Mouse (Mus musculus) monocyte, adult 59 days (primary cell): ENCODE measurements around the gene Ppp1r1a. TPM values are rescaled to one million over a fixed set of nuclear protein-coding genes. Genes with fewer than 3 reads are reported as not detected.

Experiments used
- total RNA-seq, 2 experiments: library from RNA; stranded (reverse); gene quantifications; one replicate each; pipeline ENCODE4 v1.2.4; 2023

Gene Ppp1r1a
- total RNA-seq, result not detected

DNA sequence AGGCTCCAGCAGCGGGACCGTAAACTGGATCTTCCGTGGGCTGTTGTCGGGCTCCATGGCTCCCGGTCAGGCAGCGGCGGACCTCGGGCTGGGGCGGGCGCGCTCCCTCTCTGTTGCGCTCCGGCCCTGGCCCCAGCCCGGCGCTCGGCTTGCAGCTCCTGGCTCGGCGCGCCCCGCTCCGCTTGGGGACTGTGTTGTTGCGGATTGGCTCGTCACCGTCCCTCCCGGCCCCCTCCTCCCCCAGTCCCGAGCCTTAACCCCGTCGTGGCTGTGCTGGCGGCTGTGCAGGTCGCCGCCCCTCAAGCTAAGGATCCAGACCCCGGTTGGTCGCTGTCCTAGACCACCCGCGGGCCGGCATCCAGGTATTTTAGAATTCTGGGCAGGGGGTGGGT is at the start of gene Ppp1r1a:
Gene Ppp1r1a, minus strand, starts transcription at position 182 of the 392 bp plus-strand sequence.

DNA sequence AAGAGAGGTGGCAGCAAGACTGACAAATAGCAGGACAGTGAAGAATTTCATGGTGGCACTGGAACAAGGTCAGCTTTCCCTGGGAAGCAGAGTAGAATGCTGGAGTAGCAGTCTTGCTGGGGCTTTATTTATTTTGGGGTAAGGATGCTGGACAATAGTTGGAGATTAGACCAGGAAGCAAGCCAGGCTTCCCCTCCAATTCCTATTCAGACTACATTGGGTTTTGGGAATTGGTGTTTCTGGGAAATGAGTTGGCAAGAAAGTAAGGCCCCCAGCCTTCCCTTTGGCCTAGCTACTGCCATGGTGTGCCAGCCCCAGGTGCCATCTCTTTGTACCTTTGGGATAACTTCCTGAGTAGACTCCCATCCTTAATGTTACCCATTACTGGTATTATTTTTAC is 27.2 kb upstream of the Ppp1r1a start, which contains the start of gene Glycam1:
Gene Glycam1, minus strand, starts transcription at position 101 of the 400 bp plus-strand sequence.

DNA sequence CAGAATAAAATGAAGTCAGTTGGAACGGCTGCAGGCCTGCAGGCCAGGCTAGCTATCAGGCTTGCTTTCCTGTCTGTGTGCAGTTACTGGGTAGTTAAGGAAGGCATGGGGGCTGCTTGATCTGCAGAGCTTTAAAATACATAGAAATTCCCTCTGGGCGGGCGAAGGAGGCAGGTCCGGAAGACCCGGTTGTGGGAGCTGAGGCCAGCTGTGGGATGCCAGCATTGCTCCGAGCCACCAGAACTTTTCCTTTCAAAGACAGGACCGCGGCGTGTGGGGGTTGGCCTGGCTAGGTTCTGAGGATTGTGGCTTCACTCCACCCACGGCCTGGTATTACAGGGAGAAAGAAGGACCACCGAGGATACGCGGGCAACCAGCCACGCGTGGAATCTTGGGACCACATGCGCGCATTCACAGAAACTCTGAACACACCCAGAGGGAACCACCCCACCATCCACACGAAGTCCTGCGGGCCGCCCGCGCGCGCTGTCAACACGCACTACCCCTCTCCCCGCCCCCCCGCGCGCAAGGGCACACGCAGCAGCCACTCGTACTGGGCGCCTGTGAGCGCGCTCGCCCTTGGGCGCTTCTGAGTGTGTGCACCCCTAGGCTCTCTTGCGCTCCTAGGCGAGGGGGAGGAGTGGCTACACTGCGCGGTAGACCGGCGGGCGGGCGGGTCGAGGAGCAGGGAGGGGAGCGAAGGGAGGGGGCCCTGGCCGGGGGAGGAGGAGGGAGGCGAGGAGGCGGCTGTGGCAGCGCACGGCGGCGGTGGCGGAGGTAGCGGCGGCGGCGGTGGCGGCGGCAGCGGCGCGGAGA is 35.2 kb downstream of the Ppp1r1a start, which contains the start of gene Pde1b:
Gene Pde1b, plus strand, starts transcription at position 600 of the 816 bp plus-strand sequence.

Other genes with a start within 250 kb of the Ppp1r1a start
- 1 to 10 TPM; 1.3 to 2.1 TPM for gene Gpr84, start 227.4 kb downstream of the Ppp1r1a start, total RNA-seq
- gene Zfp385a, start 197.9 kb downstream of the Ppp1r1a start, total RNA-seq, result 100 to 1,000 TPM; 119 to 145 TPM
- 10 to 100 TPM; 78.4 to 84.2 TPM for gene Itga5, start 171.2 kb downstream of the Ppp1r1a start, total RNA-seq
- under 1 TPM in 1 of 2 experiments, not detected in 1; 0.82 TPM for gene Gtsf1, start 107.5 kb downstream of the Ppp1r1a start, total RNA-seq
- gene Gtsf2, start 89.5 kb downstream of the Ppp1r1a start, total RNA-seq, result not detected
- gene Nckap1l, start 84.2 kb downstream of the Ppp1r1a start, total RNA-seq, result 100 to 1,000 TPM; 366 to 377 TPM
- gene Pde1b, start 35.0 kb downstream of the Ppp1r1a start, total RNA-seq, result 10 to 100 TPM; 57.6 to 73.3 TPM
- not detected for gene Glycam1, start 27.1 kb upstream of the Ppp1r1a start, total RNA-seq
- gene Mucl1, start 217.5 kb upstream of the Ppp1r1a start, total RNA-seq, result 1 to 10 TPM in 1 of 2 experiments, not detected in 1; 1.2 TPM